Mouse (Mus musculus) megakaryocyte, embryonic 14.5 days (primary cell): ENCODE data around the gene Zfp579.

Source experiments
- FLI1 ChIP-seq: IDR thresholded peaks from 2 replicates; pipeline ENCODE4 v1.6.1; 2012; ENCODE audit warnings: low read length, inconsistent platforms, mixed read lengths
- GATA1 ChIP-seq: IDR thresholded peaks from 3 replicates; pipeline ENCODE4 v1.6.1; 2012; ENCODE audit warnings: mixed read lengths, low read length, inconsistent platforms, borderline replicate concordance

DNA sequence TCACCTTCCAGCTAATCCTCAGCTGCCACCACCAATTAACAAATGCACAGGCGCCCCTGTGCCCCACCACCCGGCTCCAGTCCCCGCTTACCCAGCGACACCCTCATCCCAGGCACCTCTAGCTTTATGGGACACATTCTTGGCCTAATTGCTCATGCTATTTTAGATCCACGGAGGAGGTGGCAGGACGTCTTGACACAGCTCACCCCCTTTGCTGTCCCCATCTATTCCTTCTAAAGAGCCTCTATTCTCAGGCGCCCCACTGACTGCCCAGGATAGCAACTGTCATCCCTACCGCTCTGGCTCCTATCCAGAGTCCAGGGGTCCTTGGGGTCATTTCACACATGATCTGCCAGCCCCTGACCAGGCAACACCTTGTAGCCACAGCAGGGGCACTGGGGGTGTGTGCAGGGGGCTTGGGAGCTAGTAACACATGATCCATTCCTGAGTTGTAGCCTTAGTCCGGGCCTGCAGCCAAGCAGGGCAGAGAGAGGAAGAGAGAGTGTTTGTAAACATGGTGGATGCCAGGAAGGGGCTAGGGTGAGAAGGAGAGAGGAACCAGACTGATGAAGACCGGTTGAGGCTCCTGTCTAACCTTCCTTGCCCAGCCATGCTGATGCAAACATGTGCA, 42.0 kb downstream of the Zfp579 start:
- TF ChIP-seq GATA1 (no peak), FLI1 (no peak)
